Mouse (Mus musculus) embryonic facial prominence, embryonic 10.5 days (tissue): ENCODE results near the gene Fjx1. TPM values are rescaled to one million over a fixed set of nuclear protein-coding genes. Genes with fewer than 3 reads are reported as not detected.

ENCODE experiments used
- DNase-seq: peaks from one replicate; pipeline ENCODE4 v3.0.0-alpha.2; 2017; ENCODE audit warnings: low spot score
- H3K27ac ChIP-seq: fragments of 300-500 bp; sonication (generic); replicated peaks from 2 replicates; pipeline ENCODE4 v1.5.1; 2016; ENCODE audit warnings: mild to moderate bottlenecking
- H3K27me3 ChIP-seq: fragments of 300-500 bp; sonication (generic); replicated peaks from 2 replicates; pipeline ENCODE4 v1.6.1; 2016; ENCODE audit warnings: low read depth, mild to moderate bottlenecking; ENCODE audit not compliant: poor library complexity, severe bottlenecking
- H3K36me3 ChIP-seq: fragments of 300-500 bp; sonication (generic); replicated peaks from 2 replicates; pipeline ENCODE4 v1.6.1; 2016; ENCODE audit warnings: mild to moderate bottlenecking, moderate library complexity
- H3K4me1 ChIP-seq: fragments of 300-500 bp; sonication (generic); 2 replicates; pipeline ENCODE4 v1.6.1; 2016
- H3K4me3 ChIP-seq: fragments of 300-500 bp; sonication (generic); 2 replicates; pipeline ENCODE4 v1.5.1; 2016; ENCODE audit warnings: mild to moderate bottlenecking, moderate library complexity
- H3K9me3 ChIP-seq: fragments of 300-500 bp; sonication (generic); 2 replicates; pipeline ENCODE4 v1.6.1; 2016; ENCODE audit warnings: mild to moderate bottlenecking
- WGBS: fragments of 180-500 bp; shearing (Covaris S2); methylation state at CpG from one replicate; pipeline ENCODE4 v1.1.7; 2016; 5-methylcytosine and 5-hydroxymethylcytosine counted together
- polyA plus RNA-seq: library from polyadenylated mRNA; unstranded; fragments of >200 nt; fragmentation: Nextera tagmentation; extraction: Ambion mirVana; gene quantifications from 2 replicates; pipeline ENCODE4 v1.2.1, GENCODE M21; 2016

Fjx1 gene
- polyA plus RNA-seq, 1 experiment from 2014 or later: 9.9 TPM

DNA sequence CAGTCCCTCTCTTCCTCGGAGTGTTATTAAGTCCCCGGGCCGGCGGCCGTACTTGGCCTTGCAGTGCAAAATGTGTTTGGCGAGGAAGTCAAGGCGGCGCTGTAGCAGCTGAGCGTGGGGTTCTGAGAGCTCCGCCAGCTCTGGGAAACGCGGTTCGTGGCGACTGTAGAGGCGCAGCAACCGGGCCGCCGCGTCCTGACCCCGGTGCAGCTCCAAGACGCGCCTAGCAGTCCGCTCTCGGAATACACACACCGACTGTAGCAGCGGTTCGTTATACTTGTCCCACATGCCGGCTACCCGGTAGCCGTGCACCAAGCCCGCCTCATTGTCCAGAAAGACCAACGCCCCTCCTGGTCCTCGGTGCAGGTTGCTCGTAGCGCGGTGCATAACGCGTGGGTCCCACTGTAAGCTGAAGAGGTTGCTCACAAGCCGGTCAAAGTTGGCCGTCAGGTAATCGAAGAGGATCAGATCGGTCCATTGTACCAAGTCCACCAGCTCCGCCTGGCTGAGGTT lies 2.0 kb downstream of the Fjx1 start:
- peaks cover 14% of the 10 kb centered on the region for H3K27me3 ChIP-seq
- H3K27ac ChIP-seq: peak overlapping the region; percentile 96
- peak overlapping the region; percentile 80 for H3K4me3 ChIP-seq
- DNase-seq: peak; percentile 76
- under 1% methylated on average over 43 of the region's 43 CpGs for WGBS
- H3K36me3 ChIP-seq: peaks cover 3% of the 10 kb centered on the region; the same call in 1 of the 2 replicates
- H3K9me3 ChIP-seq: no peaks in the 10 kb centered on the region
- H3K4me1 ChIP-seq: peaks cover 52% of the 10 kb centered on the region

DNA sequence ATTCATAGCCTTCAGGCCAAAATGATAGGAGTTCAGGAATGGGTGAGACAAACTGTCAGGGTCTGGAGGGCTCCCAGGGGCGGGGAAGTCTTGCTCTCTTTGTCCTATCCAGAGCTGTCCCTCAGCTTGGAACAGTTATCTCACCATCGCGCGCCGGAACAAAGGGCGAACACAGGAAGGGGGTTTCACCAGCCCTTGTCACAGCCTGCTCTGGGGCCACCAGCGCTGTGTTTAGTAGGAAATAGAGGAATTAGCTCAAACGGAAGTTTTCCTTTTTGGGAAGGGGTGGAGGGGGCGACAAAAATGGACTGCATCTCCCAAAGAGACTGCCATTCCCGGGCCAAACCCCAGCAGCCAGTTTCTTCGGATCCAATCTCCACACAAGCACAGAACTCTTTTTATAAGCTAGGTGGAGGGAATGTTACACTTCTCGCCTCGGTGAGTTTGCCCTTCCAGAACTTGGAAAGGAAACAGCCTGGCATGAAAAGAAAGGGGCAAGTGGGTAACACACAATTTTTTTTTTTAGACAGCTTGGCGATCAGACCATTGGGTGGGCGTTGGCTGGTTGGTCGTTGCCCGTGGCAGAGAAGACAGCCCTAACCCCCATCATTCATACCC lies 2.6 kb downstream of the Fjx1 start:
- H3K9me3 ChIP-seq: no peaks in the 10 kb centered on the region
- DNase-seq: peak; percentile 80
- WGBS: under 1% methylated on average over 17 of the region's 17 CpGs
- H3K4me3 ChIP-seq: peak overlapping the region; percentile 80
- H3K4me1 ChIP-seq: peaks cover 52% of the 10 kb centered on the region
- peak overlapping the region; percentile 96 for H3K27ac ChIP-seq
- peaks cover 9% of the 10 kb centered on the region for H3K27me3 ChIP-seq
- H3K36me3 ChIP-seq: peaks cover 3% of the 10 kb centered on the region; the same call in 1 of the 2 replicates

DNA sequence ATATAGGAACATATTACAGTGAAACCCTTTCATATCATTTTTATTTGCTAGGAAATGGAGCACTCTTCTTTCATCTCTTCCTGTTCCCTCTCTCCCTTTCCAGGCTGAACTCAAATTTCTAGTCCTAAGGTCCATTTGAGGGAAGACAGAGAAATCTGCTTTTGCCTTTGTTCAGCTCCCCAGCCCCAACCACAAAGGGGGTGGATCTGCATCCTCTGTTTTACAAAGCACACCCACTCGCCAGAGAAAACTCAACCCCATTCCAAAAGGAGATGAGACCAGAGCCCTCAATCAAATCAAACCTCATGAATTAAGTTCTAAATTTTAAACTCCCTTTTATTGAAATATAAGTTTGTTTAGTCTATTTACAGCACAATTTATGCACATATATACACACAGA lies 3.2 kb downstream of the Fjx1 start:
- 21% methylated on average over 1 of the region's 1 CpGs for WGBS
- no peaks in the 10 kb centered on the region for H3K9me3 ChIP-seq
- H3K27me3 ChIP-seq: peaks cover 2% of the 10 kb centered on the region
- H3K4me1 ChIP-seq: peaks cover 52% of the 10 kb centered on the region
- H3K27ac ChIP-seq: peak overlapping the region; percentile 96
- H3K36me3 ChIP-seq: peaks cover 3% of the 10 kb centered on the region; the same call in 1 of the 2 replicates
- H3K4me3 ChIP-seq: peak overlapping the region; percentile 80
- no peak for DNase-seq

DNA sequence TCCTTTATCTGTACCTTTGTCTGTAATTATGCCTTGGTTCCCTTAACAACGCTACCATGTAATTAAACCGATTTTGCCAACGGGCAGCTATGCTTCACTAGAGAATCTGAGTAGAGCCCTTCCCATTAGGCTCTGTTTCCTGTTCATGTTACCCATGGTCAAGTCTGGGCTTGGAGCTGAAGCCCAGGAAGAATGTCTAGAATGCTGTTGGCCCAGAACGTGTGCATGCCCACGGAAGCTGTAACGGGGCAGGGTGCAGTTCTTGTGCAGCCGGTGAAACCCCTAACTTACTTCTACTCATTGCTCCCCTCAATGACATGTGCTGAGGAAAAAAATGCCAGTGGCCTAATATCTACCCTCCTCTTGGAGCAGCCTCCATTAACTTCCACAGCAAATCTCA lies 4.5 kb downstream of the Fjx1 start:
- Histone ChIP-seq H3K4me3 (no peak overlapping the region), H3K27ac (no peak overlapping the region), H3K27me3 (no peaks in the 10 kb centered on the region), H3K36me3 (peaks cover 3% of the 10 kb centered on the region; the same call in 1 of the 2 replicates), H3K9me3 (no peaks in the 10 kb centered on the region), H3K4me1 (peaks cover 50% of the 10 kb centered on the region)
- 75% methylated on average over 7 of the region's 7 CpGs for WGBS
- peak; percentile 40 for DNase-seq

GRCm38 (mm10) chr2:102446851-102447250 lies 5.4 kb downstream of the Fjx1 start:
- Histone ChIP-seq H3K36me3 (peaks cover 3% of the 10 kb centered on the region; the same call in 1 of the 2 replicates), H3K9me3 (no peaks in the 10 kb centered on the region), H3K27me3 (no peaks in the 10 kb centered on the region), H3K27ac (no peak overlapping the region), H3K4me1 (peaks cover 42% of the 10 kb centered on the region), H3K4me3 (no peak overlapping the region)
- no peak for DNase-seq
- WGBS: 85% methylated on average over 4 of the region's 4 CpGs

DNA sequence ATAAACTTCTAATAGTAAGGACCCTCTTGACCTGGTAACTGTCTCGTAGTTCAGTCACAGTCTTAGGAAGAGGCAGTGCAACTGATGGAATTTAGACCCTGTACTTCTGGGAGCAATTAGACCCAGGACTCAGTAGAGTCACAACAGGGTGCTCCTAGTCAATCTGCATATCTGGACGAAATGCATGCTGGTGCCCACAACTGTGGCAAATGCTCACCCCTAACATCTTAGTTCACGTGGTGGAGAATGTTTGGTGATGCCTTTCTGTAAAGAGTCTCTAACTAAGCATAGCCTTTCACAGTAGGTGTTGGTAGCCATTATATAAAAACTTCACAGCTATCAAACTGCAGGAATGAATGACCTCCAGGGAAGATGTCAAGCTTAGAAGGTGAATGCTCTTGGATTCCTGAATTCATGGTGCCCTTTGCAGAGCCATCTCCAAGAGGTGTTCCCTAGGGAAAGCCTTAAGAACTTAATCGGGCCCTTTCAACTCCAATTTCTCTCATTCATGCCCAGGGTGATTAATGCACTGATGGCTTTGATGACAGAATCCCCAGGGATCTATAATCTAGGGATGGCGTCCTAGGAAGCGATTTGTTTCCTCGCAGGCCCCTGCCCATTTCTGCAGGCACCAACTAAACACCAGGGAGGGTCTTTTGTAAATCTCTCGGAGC lies 14.8 kb downstream of the Fjx1 start:
- Histone ChIP-seq H3K36me3 (no peaks in the 10 kb centered on the region), H3K27ac (no peak overlapping the region), H3K9me3 (no peaks in the 10 kb centered on the region), H3K4me3 (no peak overlapping the region), H3K27me3 (no peaks in the 10 kb centered on the region; the same call in 1 of the 2 replicates), H3K4me1 (no peaks in the 10 kb centered on the region; the same call in 1 of the 2 replicates)
- 33% methylated on average over 8 of the region's 8 CpGs for WGBS
- DNase-seq: no peak

- H3K27ac ChIP-seq: no peak overlapping the region
- H3K27me3 ChIP-seq: no peaks in the 10 kb centered on the region
- DNase-seq: no peak
- H3K36me3 ChIP-seq: no peaks in the 10 kb centered on the region
- H3K4me1 ChIP-seq: peaks cover 3% of the 10 kb centered on the region; the same call in 1 of the 2 replicates
- H3K4me3 ChIP-seq: no peak overlapping the region
- WGBS: 89% methylated on average over 1 of the region's 1 CpGs
- H3K9me3 ChIP-seq: no peaks in the 10 kb centered on the region
Measured at GRCm38 (mm10) chr2:102433879-102434278, 18.4 kb downstream of the Fjx1 start.

- no peaks in the 10 kb centered on the region for H3K9me3 ChIP-seq
- 74% methylated on average over 4 of the region's 4 CpGs for whole genome bisulfite sequencing
- no peaks in the 10 kb centered on the region for H3K36me3 ChIP-seq
- H3K4me1 ChIP-seq: peaks cover 9% of the 10 kb centered on the region
- H3K27ac ChIP-seq: no peak overlapping the region
- H3K4me3 ChIP-seq: no peak overlapping the region
- no peak for DNase-seq
- no peaks in the 10 kb centered on the region for H3K27me3 ChIP-seq
Measured at GRCm38 (mm10) chr2:102431084-102431483, 21.2 kb downstream of the Fjx1 start.

DNA sequence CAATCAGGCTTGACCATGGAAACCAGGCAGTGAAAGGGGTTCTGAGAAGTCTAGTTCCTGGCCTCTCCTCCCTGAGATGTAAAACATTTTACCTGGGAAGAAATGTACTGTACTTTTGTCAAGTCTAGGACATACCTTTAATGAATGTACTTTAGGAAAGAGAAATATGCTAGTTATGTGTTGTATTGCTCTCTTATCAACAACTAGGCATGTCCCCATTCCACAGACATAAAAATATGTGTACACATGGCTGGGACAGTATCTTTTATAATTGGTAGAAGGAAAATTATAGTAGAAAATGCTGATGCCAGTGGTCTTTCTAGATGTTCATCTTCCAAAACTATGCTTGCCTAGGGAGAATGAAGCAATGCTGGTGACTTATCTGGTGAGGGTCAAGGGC lies 24.3 kb downstream of the Fjx1 start:
- H3K9me3 ChIP-seq: no peaks in the 10 kb centered on the region
- no peak for DNase-seq
- H3K36me3 ChIP-seq: no peaks in the 10 kb centered on the region
- no peaks in the 10 kb centered on the region for H3K27me3 ChIP-seq
- no peak overlapping the region for H3K4me3 ChIP-seq
- H3K27ac ChIP-seq: no peak overlapping the region
- H3K4me1 ChIP-seq: peaks cover 9% of the 10 kb centered on the region

GRCm38 (mm10) chr2:102426434-102426833 lies 25.9 kb downstream of the Fjx1 start:
- Histone ChIP-seq H3K4me3 (no peak overlapping the region), H3K27ac (no peak overlapping the region), H3K9me3 (no peaks in the 10 kb centered on the region), H3K27me3 (no peaks in the 10 kb centered on the region), H3K4me1 (peaks cover 9% of the 10 kb centered on the region), H3K36me3 (no peaks in the 10 kb centered on the region)
- 34% methylated on average over 3 of the region's 3 CpGs for WGBS
- no peak for DNase-seq

DNA sequence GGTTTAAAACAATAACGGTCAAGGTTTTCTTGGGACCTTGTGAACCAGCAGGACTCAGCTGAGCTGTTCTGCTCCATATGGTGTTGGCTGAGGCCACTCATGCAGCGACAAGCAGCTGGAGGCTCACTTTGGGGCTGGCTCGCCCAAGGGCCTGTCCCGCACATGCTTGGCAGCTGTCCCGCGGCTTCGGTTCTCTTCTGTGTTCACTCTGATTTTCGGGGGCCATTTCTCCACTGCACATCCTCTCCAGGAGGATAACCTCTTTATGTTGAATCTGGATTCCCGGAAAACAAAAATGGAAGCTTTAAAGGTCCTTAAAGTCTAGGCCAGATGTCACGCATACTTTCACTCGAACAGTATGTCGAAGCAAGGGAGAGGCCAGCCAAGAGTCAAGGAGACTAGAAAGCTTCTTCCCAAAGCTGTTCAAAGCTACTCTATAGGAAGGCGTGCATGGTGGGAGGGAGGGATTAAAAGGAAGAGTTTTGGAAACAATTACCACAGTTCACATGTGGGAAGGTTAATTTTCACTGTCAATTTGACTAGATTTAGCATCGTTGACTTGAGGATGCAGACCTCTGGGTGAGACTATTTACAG lies 36.1 kb downstream of the Fjx1 start:
- no peaks in the 10 kb centered on the region for H3K9me3 ChIP-seq
- H3K36me3 ChIP-seq: no peaks in the 10 kb centered on the region
- 89% methylated on average over 14 of the region's 14 CpGs for WGBS

GRCm38 (mm10) chr2:102412738-102413137 lies 39.6 kb downstream of the Fjx1 start:
- no peaks in the 10 kb centered on the region for H3K9me3 ChIP-seq
- DNase-seq: no peak
- no peak overlapping the region for H3K4me3 ChIP-seq
- peaks cover 10% of the 10 kb centered on the region for H3K4me1 ChIP-seq
- H3K27ac ChIP-seq: no peak overlapping the region
- no peaks in the 10 kb centered on the region for H3K27me3 ChIP-seq
- H3K36me3 ChIP-seq: no peaks in the 10 kb centered on the region
- WGBS: 86% methylated on average over 2 of the region's 2 CpGs

More for the DNA sequence above, 36.1 kb downstream of the Fjx1 start:
- DNase-seq: no peak
- Histone ChIP-seq H3K27me3 (no peaks in the 10 kb centered on the region), H3K4me1 (no peaks in the 10 kb centered on the region), H3K27ac (no peak overlapping the region), H3K4me3 (no peak overlapping the region)
